Mouse (Mus musculus) limb, embryonic 11.5 days (tissue): Measurements from ENCODE around the gene Depdc1a. TPM values are rescaled to one million over a fixed set of nuclear protein-coding genes. Genes with fewer than 3 reads are reported as not detected.

Source experiments
- ATAC-seq: fragments of 200-750 bp; cut with Nextera tagmentation; 2 replicates; pipeline ENCODE4 v1.8.0; 2017; ENCODE audit warnings: low read depth; ENCODE audit not compliant: insufficient number of reproducible peaks, low FRiP score, low TSS enrichment
- DNase-seq: peaks from one replicate; pipeline ENCODE4 v3.0.0-alpha.2; 2015; ENCODE audit warnings: low spot score
- H3K27ac ChIP-seq: fragments of 300-500 bp; sonication (generic); replicated peaks from 2 replicates; pipeline ENCODE4 v1.5.1; 2014; ENCODE audit warnings: low read depth, mild to moderate bottlenecking, low read length
- H3K27me3 ChIP-seq: fragments of 300-500 bp; sonication (generic); 2 replicates; pipeline ENCODE4 v1.6.1; 2014; ENCODE audit warnings: mild to moderate bottlenecking, low read length, mixed read lengths; ENCODE audit not compliant: control insufficient read depth, insufficient read depth
- H3K36me3 ChIP-seq: fragments of 300-500 bp; sonication (generic); 2 replicates; pipeline ENCODE4 v1.6.1; 2014; ENCODE audit warnings: mild to moderate bottlenecking, low read length, moderate library complexity, mixed read lengths; ENCODE audit not compliant: control insufficient read depth, insufficient read depth
- H3K4me1 ChIP-seq: fragments of 300-500 bp; sonication (generic); 2 replicates; pipeline ENCODE4 v1.6.1; 2014; ENCODE audit warnings: low read length, mixed read lengths; ENCODE audit not compliant: control insufficient read depth, insufficient read depth
- H3K4me2 ChIP-seq: fragments of 300-500 bp; sonication (generic); 2 replicates; pipeline ENCODE4 v1.6.1; 2014; ENCODE audit warnings: low read depth, mild to moderate bottlenecking, moderate library complexity; ENCODE audit not compliant: severe bottlenecking
- H3K4me3 ChIP-seq: fragments of 300-500 bp; sonication (generic); 2 replicates; pipeline ENCODE4 v1.5.1; 2014; ENCODE audit warnings: low read depth, low read length
- H3K9ac ChIP-seq: fragments of 300-500 bp; sonication (generic); 2 replicates; pipeline ENCODE4 v1.6.1; 2014; ENCODE audit warnings: mild to moderate bottlenecking, low read length
- H3K9me3 ChIP-seq: fragments of 300-500 bp; sonication (generic); 2 replicates; pipeline ENCODE4 v1.6.1; 2016; ENCODE audit warnings: low read length; ENCODE audit not compliant: control insufficient read depth
- polyA plus RNA-seq: library from polyadenylated mRNA; unstranded; fragments of >200 nt; fragmentation: Nextera tagmentation; extraction: Ambion mirVana; gene quantifications from 2 replicates; pipeline ENCODE4 v1.2.1, GENCODE M21; 2014

The Depdc1a gene
- polyA plus RNA-seq, 1 experiment from 2014 or later, result 50.1 TPM

GRCm38 (mm10) chr3:159550224-159550623 lies 55.0 kb downstream of the Depdc1a start:
- Histone ChIP-seq H3K27ac (no peak overlapping the region), H3K36me3 (no peaks in the 10 kb centered on the region), H3K4me3 (no peak overlapping the region), H3K9ac (no peak overlapping the region), H3K27me3 (no peaks in the 10 kb centered on the region), H3K4me1 (no peaks in the 10 kb centered on the region), H3K9me3 (no peaks in the 10 kb centered on the region), H3K4me2 (no peak overlapping the region)
- DNase-seq, result no peak
- peak; percentile 47; the same call in 1 of the 2 replicates for ATAC-seq

Other genes with a start within 250 kb of the Depdc1a start
- gene Rpe65, start 103.7 kb downstream of the Depdc1a start, polyA plus RNA-seq, result not detected in 2 replicates